Mouse (Mus musculus): ENCODE measurements around the gene Grid1. TPM values are rescaled to one million over a fixed set of nuclear protein-coding genes. Genes with fewer than 3 reads are reported as not detected.

The Grid1 gene
- polyA plus RNA-seq, 1 experiment from 2014 or later: 0.29 TPM

- ATAC-seq (no peak), DNase-seq (ENCODE audit: low spot score) (no peak)
- no peak for TF ChIP-seq EP300 (IDR thresholded peaks at IDR 0.05)
- TF ChIP-seq CTCF (IDR thresholded peaks at IDR 0.05): no peak
- no peak overlapping the region for H3K4me3 ChIP-seq (ENCODE audit: low read depth, low read length)
- H3K4me2 ChIP-seq (replicated peaks; ENCODE audit: low read depth, low read length): no peak overlapping the region
- no peak overlapping the region for H3K9ac ChIP-seq (replicated peaks; ENCODE audit: low read depth)
- 59% methylated on average over 3 of the region's 3 CpGs for WGBS
- no peak overlapping the region for H3K27ac ChIP-seq (ENCODE audit: low read length)
- no peaks in the 10 kb centered on the region for H3K36me3 ChIP-seq (ENCODE audit: insufficient read depth, low read length)
- H3K9me3 ChIP-seq (ENCODE audit: low read length): no peaks in the 10 kb centered on the region
- H3K4me1 ChIP-seq (ENCODE audit: insufficient read depth, low read depth, low read length): no peaks in the 10 kb centered on the region
- no peaks in the 10 kb centered on the region for H3K27me3 ChIP-seq (replicated peaks; ENCODE audit: insufficient read depth, low read length)
Measured at GRCm38 (mm10) chr14:35152450-35152849, 332.5 kb downstream of the Grid1 start.

- no peak overlapping the region for H3K27ac ChIP-seq (ENCODE audit: low read length)
- no peak overlapping the region for H3K4me3 ChIP-seq (ENCODE audit: low read depth, low read length)
- WGBS: 58% methylated on average over 3 of the region's 3 CpGs
- no peaks in the 10 kb centered on the region for H3K36me3 ChIP-seq (ENCODE audit: insufficient read depth, low read length)
- H3K9me3 ChIP-seq (ENCODE audit: low read length): no peaks in the 10 kb centered on the region
- no peaks in the 10 kb centered on the region for H3K4me1 ChIP-seq (ENCODE audit: insufficient read depth, low read depth, low read length)
- TF ChIP-seq CTCF (IDR thresholded peaks at IDR 0.05): no peak
- no peak for TF ChIP-seq EP300 (IDR thresholded peaks at IDR 0.05)
- no peak for ATAC-seq
- DNase-seq (ENCODE audit: low spot score): no peak
- no peaks in the 10 kb centered on the region for H3K27me3 ChIP-seq (replicated peaks; ENCODE audit: insufficient read depth, low read length)
- H3K4me2 ChIP-seq (replicated peaks; ENCODE audit: low read depth, low read length): no peak overlapping the region
- H3K9ac ChIP-seq (replicated peaks; ENCODE audit: low read depth): no peak overlapping the region
Measured at GRCm38 (mm10) chr14:35153701-35154277, 333.9 kb downstream of the Grid1 start.

GRCm38 (mm10) chr14:35154364-35154763 lies 334.5 kb downstream of the Grid1 start:
- Histone ChIP-seq H3K9me3 (ENCODE audit: low read length) (no peaks in the 10 kb centered on the region), H3K36me3 (ENCODE audit: insufficient read depth, low read length) (no peaks in the 10 kb centered on the region), H3K27me3 (replicated peaks; ENCODE audit: insufficient read depth, low read length) (no peaks in the 10 kb centered on the region), H3K4me1 (ENCODE audit: insufficient read depth, low read depth, low read length) (no peaks in the 10 kb centered on the region), H3K4me2 (replicated peaks; ENCODE audit: low read depth, low read length) (no peak overlapping the region), H3K9ac (replicated peaks; ENCODE audit: low read depth) (no peak overlapping the region), H3K4me3 (ENCODE audit: low read depth, low read length) (no peak overlapping the region), H3K27ac (ENCODE audit: low read length) (no peak overlapping the region)
- TF ChIP-seq EP300 (IDR thresholded peaks at IDR 0.05) (no peak), CTCF (IDR thresholded peaks at IDR 0.05) (no peak)
- 43% methylated on average over 3 of the region's 3 CpGs for WGBS
- ATAC-seq (no peak), DNase-seq (ENCODE audit: low spot score) (no peak)

- 83% methylated on average over 7 of the region's 7 CpGs for WGBS
Measured at GRCm38 (mm10) chr14:35157069-35157655, 337.3 kb downstream of the Grid1 start.

GRCm38 (mm10) chr14:35159296-35159695 lies 339.4 kb downstream of the Grid1 start:
- Histone ChIP-seq H3K9ac (replicated peaks; ENCODE audit: low read depth) (no peak overlapping the region), H3K27ac (ENCODE audit: low read length) (no peak overlapping the region), H3K36me3 (ENCODE audit: insufficient read depth, low read length) (no peaks in the 10 kb centered on the region), H3K27me3 (replicated peaks; ENCODE audit: insufficient read depth, low read length) (no peaks in the 10 kb centered on the region), H3K4me3 (ENCODE audit: low read depth, low read length) (no peak overlapping the region), H3K4me2 (replicated peaks; ENCODE audit: low read depth, low read length) (no peak overlapping the region), H3K9me3 (ENCODE audit: low read length) (no peaks in the 10 kb centered on the region), H3K4me1 (ENCODE audit: insufficient read depth, low read depth, low read length) (no peaks in the 10 kb centered on the region)
- no peak for DNase-seq (ENCODE audit: low spot score)
- ATAC-seq: no peak
- WGBS: 50% methylated on average over 2 of the region's 2 CpGs
- TF ChIP-seq EP300 (IDR thresholded peaks at IDR 0.05) (no peak), CTCF (IDR thresholded peaks at IDR 0.05) (no peak)

More at GRCm38 (mm10) chr14:35157069-35157655, 337.3 kb downstream of the Grid1 start:
- ATAC-seq (no peak), DNase-seq (ENCODE audit: low spot score) (no peak)
- Histone ChIP-seq H3K9ac (replicated peaks; ENCODE audit: low read depth) (no peak overlapping the region), H3K36me3 (ENCODE audit: insufficient read depth, low read length) (no peaks in the 10 kb centered on the region), H3K4me1 (ENCODE audit: insufficient read depth, low read depth, low read length) (no peaks in the 10 kb centered on the region), H3K9me3 (ENCODE audit: low read length) (no peaks in the 10 kb centered on the region), H3K27me3 (replicated peaks; ENCODE audit: insufficient read depth, low read length) (no peaks in the 10 kb centered on the region), H3K27ac (ENCODE audit: low read length) (no peak overlapping the region), H3K4me3 (ENCODE audit: low read depth, low read length) (no peak overlapping the region), H3K4me2 (replicated peaks; ENCODE audit: low read depth, low read length) (no peak overlapping the region)
- TF ChIP-seq EP300 (IDR thresholded peaks at IDR 0.05) (no peak), CTCF (IDR thresholded peaks at IDR 0.05) (no peak)

GRCm38 (mm10) chr14:35167451-35167850 lies 347.5 kb downstream of the Grid1 start:
- H3K27me3 ChIP-seq (replicated peaks; ENCODE audit: insufficient read depth, low read length): no peaks in the 10 kb centered on the region
- no peaks in the 10 kb centered on the region for H3K9me3 ChIP-seq (ENCODE audit: low read length)
- H3K27ac ChIP-seq (ENCODE audit: low read length): no peak overlapping the region
- H3K4me3 ChIP-seq (ENCODE audit: low read depth, low read length): no peak overlapping the region
- DNase-seq (ENCODE audit: low spot score) (no peak), ATAC-seq (no peak)
- H3K9ac ChIP-seq (replicated peaks; ENCODE audit: low read depth): no peak overlapping the region
- H3K4me2 ChIP-seq (replicated peaks; ENCODE audit: low read depth, low read length): no peak overlapping the region
- no peaks in the 10 kb centered on the region for H3K4me1 ChIP-seq (ENCODE audit: insufficient read depth, low read depth, low read length)
- no peaks in the 10 kb centered on the region for H3K36me3 ChIP-seq (ENCODE audit: insufficient read depth, low read length)
- 56% methylated on average over 2 of the region's 2 CpGs for WGBS
- TF ChIP-seq EP300 (IDR thresholded peaks at IDR 0.05) (no peak), CTCF (IDR thresholded peaks at IDR 0.05) (no peak)

All from lung, postnatal 0 days (tissue).